In genomic region chr10:128621986-128622520, GRCm38 (mm10) we compare ENCODE assay signal across 19 mouse cellular contexts. TPM values are rescaled to one million over a fixed set of nuclear protein-coding genes. Genes with fewer than 3 reads are reported as not detected.
A peak's percentile ranks its signal among the peaks of the same experiment; 100 is the strongest.
DNase-seq lines count a peak whose midpoint lies in the region; ATAC-seq and TF ChIP-seq lines count a peak whose summit lies in the region.
"Had no signal": no experiment of that assay in that cellular context is flagged by ENCODE, and none has a peak within 500 bp of the region (broad histone marks: within the 10 kb centered on the region; RNA-seq: fewer than 3 reads in every experiment).

No protein-coding gene starts in this region.

- ATAC-seq in hindbrain, postnatal 0 days, result no peak
- no peak for ATAC-seq in hindbrain, embryonic 14.5 days (ENCODE audit: low FRiP score)
- no peak for ATAC-seq in liver, postnatal 0 days
- ATAC-seq in liver, embryonic 11.5 days (replicated peaks; ENCODE audit: low FRiP score), result no peak
- 0 out of 2 replicates have a peak, but pooled peaks have one; percentile 20 for ATAC-seq in megakaryocyte-erythroid progenitor cell, adult 5-6 weeks (replicated peaks; ENCODE audit: low FRiP score, low TSS enrichment, poor library complexity, severe bottlenecking)

- DNase-seq in hindbrain, postnatal 0 days (ENCODE audit: low spot score), result no peak
- DNase-seq in hindbrain, embryonic 14.5 days (ENCODE audit: low spot score), result no peak
- DNase-seq in liver, postnatal 0 days, result no peak
- no peak for DNase-seq in liver, embryonic 11.5 days (ENCODE audit: low spot score)
- DNase-seq in frontal cortex, postnatal 36 days (ENCODE audit: low spot score in 2 of 2), result no peak
- no peak for DNase-seq in thymus, postnatal 4 days
- DNase-seq: cerebellum, adult 18-20 months; cerebellum, postnatal 25 days; gastrocnemius, adult 2 months; heart, postnatal 14 days; kidney, adult 11 months; thymus, postnatal 36 days had no signal

- no peak for TF ChIP-seq EP300 in liver, postnatal 0 days (IDR thresholded peaks at IDR 0.05; ENCODE audit: low read depth)

- H3K27ac ChIP-seq in hindbrain, postnatal 0 days, result no peak overlapping the region
- H3K27ac ChIP-seq in hindbrain, embryonic 14.5 days, result no peak overlapping the region
- H3K27ac ChIP-seq in liver, postnatal 0 days (ENCODE audit: low read depth), result no peak overlapping the region
- H3K27ac ChIP-seq in liver, embryonic 11.5 days (ENCODE audit: low read depth, low read length), result no peak overlapping the region
- H3K27ac ChIP-seq: gastrocnemius, adult 2 months; hindbrain, embryonic 15.5 days; limb, embryonic 12.5 days; midbrain, embryonic 10.5 days had no signal

- H3K36me3 ChIP-seq in hindbrain, postnatal 0 days (ENCODE audit: insufficient read depth, low read length), result peaks cover 6% of the 10 kb centered on the region
- H3K36me3 ChIP-seq in hindbrain, embryonic 14.5 days (replicated peaks; ENCODE audit: control insufficient read depth, insufficient read depth), result peaks cover 29% of the 10 kb centered on the region
- peaks cover 12% of the 10 kb centered on the region for H3K36me3 ChIP-seq in liver, postnatal 0 days (replicated peaks; ENCODE audit: insufficient read depth, low read length)
- peaks cover 20% of the 10 kb centered on the region for H3K36me3 ChIP-seq in liver, embryonic 11.5 days (ENCODE audit: control insufficient read depth, insufficient read depth, low read length)
- H3K36me3 ChIP-seq in E14TG2a.4 (ENCODE audit: insufficient read depth, low read length), result peaks cover 29% of the 10 kb centered on the region

- H3K4me2 ChIP-seq in hindbrain, postnatal 0 days (ENCODE audit: low read depth, low read length), result no peak overlapping the region
- no peak overlapping the region for H3K4me2 ChIP-seq in hindbrain, embryonic 14.5 days (replicated peaks)
- H3K4me2 ChIP-seq in liver, postnatal 0 days (ENCODE audit: low read depth, low read length), result no peak overlapping the region
- no peak overlapping the region for H3K4me2 ChIP-seq in liver, embryonic 11.5 days
- H3K4me2 ChIP-seq: heart, embryonic 12.5 days; hindbrain, embryonic 15.5 days; limb, embryonic 12.5 days had no signal

- no peak overlapping the region for H3K9ac ChIP-seq in hindbrain, postnatal 0 days (replicated peaks; ENCODE audit: low read length)
- H3K9ac ChIP-seq in hindbrain, embryonic 14.5 days, result no peak overlapping the region
- no peak overlapping the region for H3K9ac ChIP-seq in liver, postnatal 0 days (replicated peaks)
- H3K9ac ChIP-seq in liver, embryonic 11.5 days (ENCODE audit: low read depth, low read length), result no peak overlapping the region
- H3K9ac ChIP-seq: heart, embryonic 12.5 days; hindbrain, embryonic 15.5 days; limb, embryonic 12.5 days had no signal

- H3K27me3 ChIP-seq in hindbrain, postnatal 0 days (ENCODE audit: insufficient read depth, low read length), result no peaks in the 10 kb centered on the region
- H3K27me3 ChIP-seq in hindbrain, embryonic 14.5 days (ENCODE audit: control insufficient read depth, insufficient read depth, low read length), result no peaks in the 10 kb centered on the region
- H3K27me3 ChIP-seq in liver, postnatal 0 days (ENCODE audit: insufficient read depth, low read length), result no peaks in the 10 kb centered on the region
- no peaks in the 10 kb centered on the region for H3K27me3 ChIP-seq in liver, embryonic 11.5 days (replicated peaks; ENCODE audit: control insufficient read depth, insufficient read depth, low read length)
- no peaks in the 10 kb centered on the region for H3K27me3 ChIP-seq in E14TG2a.4 (ENCODE audit: insufficient read depth, low read length)
- H3K27me3 ChIP-seq: heart, embryonic 12.5 days; hindbrain, embryonic 15.5 days; limb, embryonic 12.5 days had no signal

- peak; percentile 24; the same call in 1 of the 2 replicates for TF ChIP-seq CTCF in hindbrain, postnatal 0 days (IDR thresholded peaks at IDR 0.05; ENCODE audit: low read depth)
- TF ChIP-seq CTCF in liver, postnatal 0 days (IDR thresholded peaks at IDR 0.05; ENCODE audit: low read depth), result peak; percentile 31
- TF ChIP-seq CTCF in E14TG2a.4 (conservative IDR thresholded peaks at IDR 0.05; ENCODE audit: low read length), result peak; percentile 31

- WGBS in hindbrain, postnatal 0 days, result 82% methylated on average over 3 of the region's 3 CpGs
- 77% methylated on average over 3 of the region's 3 CpGs for WGBS in hindbrain, embryonic 14.5 days
- 77% methylated on average over 3 of the region's 3 CpGs for WGBS in liver, postnatal 0 days (ENCODE audit: insufficient replicate concordance)
- 60% methylated on average over 3 of the region's 3 CpGs for WGBS in liver, embryonic 11.5 days

- H3K9me3 ChIP-seq in hindbrain, postnatal 0 days (ENCODE audit: low read length), result no peaks in the 10 kb centered on the region
- no peaks in the 10 kb centered on the region for H3K9me3 ChIP-seq in hindbrain, embryonic 14.5 days (ENCODE audit: control insufficient read depth, low read length)
- H3K9me3 ChIP-seq in liver, postnatal 0 days (ENCODE audit: low read length), result no peaks in the 10 kb centered on the region
- H3K9me3 ChIP-seq in liver, embryonic 11.5 days (ENCODE audit: control insufficient read depth, low read length), result no peaks in the 10 kb centered on the region
- H3K9me3 ChIP-seq in E14TG2a.4 (ENCODE audit: low read length), result no peaks in the 10 kb centered on the region
- H3K9me3 ChIP-seq: heart, embryonic 12.5 days; hindbrain, embryonic 15.5 days; limb, embryonic 12.5 days; midbrain, embryonic 10.5 days had no signal

- H3K4me1 ChIP-seq in hindbrain, postnatal 0 days (ENCODE audit: insufficient read depth, low read length), result no peaks in the 10 kb centered on the region
- peaks cover 6% of the 10 kb centered on the region for H3K4me1 ChIP-seq in hindbrain, embryonic 14.5 days (replicated peaks; ENCODE audit: control insufficient read depth, insufficient read depth, low read length)
- peaks cover 7% of the 10 kb centered on the region for H3K4me1 ChIP-seq in liver, postnatal 0 days (ENCODE audit: insufficient read depth)
- H3K4me1 ChIP-seq in liver, embryonic 11.5 days (replicated peaks; ENCODE audit: control insufficient read depth, insufficient read depth, low read length), result peaks cover 7% of the 10 kb centered on the region
- H3K4me1 ChIP-seq in E14TG2a.4 (replicated peaks; ENCODE audit: low read depth, low read length), result peaks cover 35% of the 10 kb centered on the region

- no peak overlapping the region for H3K4me3 ChIP-seq in hindbrain, postnatal 0 days (ENCODE audit: low read length)
- no peak overlapping the region for H3K4me3 ChIP-seq in hindbrain, embryonic 14.5 days (replicated peaks; ENCODE audit: low read length)
- no peak overlapping the region for H3K4me3 ChIP-seq in liver, postnatal 0 days (ENCODE audit: low read depth, low read length)
- no peak overlapping the region for H3K4me3 ChIP-seq in liver, embryonic 11.5 days (ENCODE audit: low read depth, low read length)
- no peak overlapping the region for H3K4me3 ChIP-seq in E14TG2a.4 (replicated peaks; ENCODE audit: low read length)
- H3K4me3 ChIP-seq: gastrocnemius, adult 2 months; heart, embryonic 12.5 days; hindbrain, embryonic 15.5 days; limb, embryonic 12.5 days; midbrain, embryonic 10.5 days had no signal

RNA-seq across cellular contexts. Expression of gene Rps26, which starts 4.5 kb away (rescaled TPM):
- 1,199 and 1,407 TPM in 2 replicates for total RNA-seq in hindbrain, postnatal 0 days (2014; rRNA removed)
- polyA plus RNA-seq in hindbrain, postnatal 0 days (2015; fragmentation: Nextera tagmentation; extraction: Ambion mirVana), result 399 and 422 TPM in 2 replicates
- polyA plus RNA-seq in hindbrain, embryonic 14.5 days (2014; fragmentation: Nextera tagmentation; extraction: Ambion mirVana), result 450 and 573 TPM in 2 replicates
- polyA plus RNA-seq in liver, postnatal 0 days (2015; fragmentation: Nextera tagmentation; extraction: Ambion mirVana), result 469 and 517 TPM in 2 replicates
- 848 and 955 TPM in 2 replicates for polyA plus RNA-seq in liver, embryonic 11.5 days (2014; fragmentation: Nextera tagmentation; extraction: Ambion mirVana)
- 3,309 and 3,313 TPM in 2 replicates for total RNA-seq in megakaryocyte-erythroid progenitor cell, adult 5-6 weeks (2014; fragmentation: Nextera tagmentation)
- 1,110 and 1,543 TPM in 2 replicates for total RNA-seq in megakaryocyte-erythroid progenitor cell, adult 5-6 weeks (2017)

RNA-seq across cellular contexts. Expression of gene Ikzf4, which starts 23.7 kb away (rescaled TPM):
- total RNA-seq in hindbrain, postnatal 0 days (2014; rRNA removed), result 11.0 and 90.5 TPM in 2 replicates
- 8.6 and 9.8 TPM in 2 replicates for polyA plus RNA-seq in hindbrain, postnatal 0 days (2015; fragmentation: Nextera tagmentation; extraction: Ambion mirVana)
- 17.2 and 18.1 TPM in 2 replicates for polyA plus RNA-seq in hindbrain, embryonic 14.5 days (2014; fragmentation: Nextera tagmentation; extraction: Ambion mirVana)
- polyA plus RNA-seq in liver, postnatal 0 days (2015; fragmentation: Nextera tagmentation; extraction: Ambion mirVana), result 0.18 and 0.40 TPM in 2 replicates
- 0.96 and 1.3 TPM in 2 replicates for polyA plus RNA-seq in liver, embryonic 11.5 days (2014; fragmentation: Nextera tagmentation; extraction: Ambion mirVana)
- total RNA-seq in megakaryocyte-erythroid progenitor cell, adult 5-6 weeks (2014; fragmentation: Nextera tagmentation), result 0.25 and 0.26 TPM in 2 replicates
- 0.19 TPM in 1 of 2 replicates, not detected in the other for total RNA-seq in megakaryocyte-erythroid progenitor cell, adult 5-6 weeks (2017)
- total RNA-seq: monocyte, adult 5-6 weeks had no signal

RNA-seq across cellular contexts. Expression of gene Erbb3, which starts 32.6 kb away (rescaled TPM):
- total RNA-seq in hindbrain, postnatal 0 days (2014; rRNA removed), result 1.3 and 1.7 TPM in 2 replicates
- 0.64 and 0.65 TPM in 2 replicates for polyA plus RNA-seq in hindbrain, postnatal 0 days (2015; fragmentation: Nextera tagmentation; extraction: Ambion mirVana)
- polyA plus RNA-seq in hindbrain, embryonic 14.5 days (2014; fragmentation: Nextera tagmentation; extraction: Ambion mirVana), result 1.5 and 1.8 TPM in 2 replicates
- polyA plus RNA-seq in liver, postnatal 0 days (2015; fragmentation: Nextera tagmentation; extraction: Ambion mirVana), result 7.3 and 7.8 TPM in 2 replicates
- polyA plus RNA-seq in liver, embryonic 11.5 days (2014; fragmentation: Nextera tagmentation; extraction: Ambion mirVana), result 3.0 and 3.7 TPM in 2 replicates
- total RNA-seq in megakaryocyte-erythroid progenitor cell, adult 5-6 weeks (2014; fragmentation: Nextera tagmentation), result 1.9 and 3.2 TPM in 2 replicates
- 0.09 and 1.2 TPM in 2 replicates for total RNA-seq in megakaryocyte-erythroid progenitor cell, adult 5-6 weeks (2017)

RNA-seq across cellular contexts. Expression of gene Suox, which starts 51.8 kb away (rescaled TPM):
- 15.3 and 15.5 TPM in 2 replicates for total RNA-seq in hindbrain, postnatal 0 days (2014; rRNA removed)
- polyA plus RNA-seq in hindbrain, postnatal 0 days (2015; fragmentation: Nextera tagmentation; extraction: Ambion mirVana), result 10.3 and 10.9 TPM in 2 replicates
- 11.5 and 12.7 TPM in 2 replicates for polyA plus RNA-seq in hindbrain, embryonic 14.5 days (2014; fragmentation: Nextera tagmentation; extraction: Ambion mirVana)
- 27.7 and 27.9 TPM in 2 replicates for polyA plus RNA-seq in liver, postnatal 0 days (2015; fragmentation: Nextera tagmentation; extraction: Ambion mirVana)
- polyA plus RNA-seq in liver, embryonic 11.5 days (2014; fragmentation: Nextera tagmentation; extraction: Ambion mirVana), result 12.4 and 12.5 TPM in 2 replicates
- total RNA-seq in megakaryocyte-erythroid progenitor cell, adult 5-6 weeks (2014; fragmentation: Nextera tagmentation), result 7.0 and 7.8 TPM in 2 replicates
- total RNA-seq in megakaryocyte-erythroid progenitor cell, adult 5-6 weeks (2017), result 4.6 and 5.1 TPM in 2 replicates

RNA-seq across cellular contexts. Expression of gene Pa2g4, which starts 56.3 kb away (rescaled TPM):
- total RNA-seq in hindbrain, postnatal 0 days (2014; rRNA removed), result 48.0 and 61.2 TPM in 2 replicates
- polyA plus RNA-seq in hindbrain, postnatal 0 days (2015; fragmentation: Nextera tagmentation; extraction: Ambion mirVana), result 114 and 117 TPM in 2 replicates
- 129 and 149 TPM in 2 replicates for polyA plus RNA-seq in hindbrain, embryonic 14.5 days (2014; fragmentation: Nextera tagmentation; extraction: Ambion mirVana)
- 81.9 and 85.1 TPM in 2 replicates for polyA plus RNA-seq in liver, postnatal 0 days (2015; fragmentation: Nextera tagmentation; extraction: Ambion mirVana)
- polyA plus RNA-seq in liver, embryonic 11.5 days (2014; fragmentation: Nextera tagmentation; extraction: Ambion mirVana), result 384 and 397 TPM in 2 replicates
- 419 and 446 TPM in 2 replicates for total RNA-seq in megakaryocyte-erythroid progenitor cell, adult 5-6 weeks (2014; fragmentation: Nextera tagmentation)
- 426 and 489 TPM in 2 replicates for total RNA-seq in megakaryocyte-erythroid progenitor cell, adult 5-6 weeks (2017)
